Mouse (Mus musculus): ENCODE results near the gene Galnt3.

GRCm38 (mm10) chr2:66151436-66151835, 26.6 kb upstream of the Galnt3 start:
- no peak for TF ChIP-seq CTCF (IDR thresholded peaks at IDR 0.05; ENCODE audit: borderline replicate concordance, control insufficient read depth, extremely low read depth, insufficient read depth, low read length, poor library complexity)
- TF ChIP-seq POLR2A (IDR thresholded peaks at IDR 0.05; ENCODE audit: control insufficient read depth, extremely low read depth, insufficient read depth, low read length, poor library complexity) = no peak
